Mouse (Mus musculus) G1E (cell line): ENCODE data around the gene Flt1.

Experiments used
- CTCF ChIP-seq: IDR thresholded peaks from 2 replicates; pipeline ENCODE4 v1.5.1; 2012; ENCODE audit warnings: low read depth, low read length, inconsistent platforms, mixed read lengths
- GATA1 ChIP-seq: IDR thresholded peaks from 2 replicates; pipeline ENCODE4 v1.6.1; 2012; ENCODE audit warnings: borderline replicate concordance, low read length, inconsistent platforms, mixed read lengths
- GATA2 ChIP-seq: IDR thresholded peaks from 2 replicates; pipeline ENCODE4 v1.6.1; 2012; ENCODE audit warnings: low read depth, low read length, inconsistent platforms, borderline replicate concordance

- 0 out of 2 replicates have a peak, but pooled peaks have one; percentile 17 for TF ChIP-seq CTCF
- TF ChIP-seq GATA1, result no peak
- TF ChIP-seq GATA2, result no peak
Measured at GRCm38 (mm10) chr5:147668637-147669344, 57.0 kb downstream of the Flt1 start.
